Mouse (Mus musculus): ENCODE results near the gene Syngr3. TPM values are rescaled to one million over a fixed set of nuclear protein-coding genes. Genes with fewer than 3 reads are reported as not detected.
A peak's percentile ranks its signal among the peaks of the same experiment; 100 is the strongest.

Gene Syngr3
- polyA plus RNA-seq, 1 experiment from 2014 or later: 8.4 TPM

DNA sequence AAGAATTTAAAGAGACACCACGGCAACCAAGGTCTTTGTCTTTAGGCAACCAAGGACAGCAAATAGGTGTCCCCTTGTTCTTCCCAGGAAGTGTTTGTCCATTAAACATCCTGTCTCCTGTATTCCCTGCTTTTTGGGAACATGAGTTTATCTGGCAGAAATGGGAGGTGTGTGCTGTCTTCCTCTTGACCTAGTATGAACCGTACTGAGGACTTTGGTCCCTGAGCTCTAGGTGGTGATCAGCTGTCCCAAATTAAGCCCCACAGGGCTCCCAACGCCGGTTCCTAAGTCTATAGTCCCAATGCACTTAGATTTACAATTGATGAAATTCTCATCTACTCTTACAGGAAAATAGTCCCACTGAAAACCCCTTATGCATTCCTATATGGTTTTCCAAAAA, 39.0 kb downstream of the Syngr3 start:
- no peaks in the 10 kb centered on the region for H3K9me3 ChIP-seq
- WGBS: 76% methylated on average over 4 of the region's 4 CpGs
- no peaks in the 10 kb centered on the region for H3K27me3 ChIP-seq

DNA sequence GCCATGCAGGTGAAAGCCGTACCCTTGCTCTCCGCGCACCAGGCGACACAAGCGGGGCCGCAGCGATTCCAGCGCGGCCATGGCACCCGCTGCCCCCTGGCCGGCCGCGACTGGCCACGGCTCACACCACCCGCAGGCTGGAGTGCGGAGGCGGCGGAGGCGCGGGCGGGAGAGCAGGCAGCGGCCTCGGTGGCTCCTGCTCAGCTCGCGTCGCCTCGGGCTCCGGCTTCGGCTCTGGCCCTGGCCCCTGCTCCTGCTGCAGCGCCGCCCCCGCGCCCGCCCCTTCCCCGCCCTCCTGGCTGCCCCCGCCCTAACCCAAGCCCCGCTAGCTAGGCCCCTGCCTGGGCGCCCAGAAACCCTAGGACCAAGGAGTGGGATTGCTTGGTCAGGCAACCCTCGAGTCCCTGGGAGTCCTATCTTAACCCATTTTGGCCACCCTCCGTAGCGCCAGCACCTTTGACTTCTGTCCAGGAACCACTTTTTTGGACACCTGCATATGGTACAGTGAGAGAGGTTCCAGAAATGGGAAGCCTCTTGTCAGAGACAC, 39.6 kb downstream of the Syngr3 start, which contains the start of gene Slc9a3r2:
Gene Slc9a3r2 (minus strand): TSS at position 258 of the 547 bp plus-strand sequence.
- Histone ChIP-seq H3K27me3 (no peaks in the 10 kb centered on the region), H3K4me2 (replicated peaks) (peak within 1 kb of the TSS; percentile 97), H3K36me3 (no peaks in the 10 kb centered on the region), H3K27ac (peak within 1 kb of the TSS; percentile 66), H3K4me1 (peaks cover 22% of the 10 kb centered on the region), H3K9me3 (no peaks in the 10 kb centered on the region), H3K9ac (peak within 1 kb of the TSS; percentile 91), H3K4me3 (peak within 1 kb of the TSS; percentile 72)
- under 1% methylated on average over 33 of the region's 41 CpGs for WGBS
- peak; percentile 54 for ATAC-seq (ENCODE audit: insufficient number of reproducible peaks, insufficient read depth, low FRiP score, low TSS enrichment)

More for the DNA sequence above, 39.0 kb downstream of the Syngr3 start:
- Histone ChIP-seq H3K27ac (no peak overlapping the region), H3K4me1 (peaks cover 20% of the 10 kb centered on the region), H3K4me3 (peak overlapping the region; percentile 72; the same call in 1 of the 2 replicates), H3K4me2 (replicated peaks) (peak overlapping the region; percentile 97; the same call in 1 of the 2 replicates), H3K36me3 (no peaks in the 10 kb centered on the region), H3K9ac (no peak overlapping the region)
- no peak for ATAC-seq (ENCODE audit: insufficient number of reproducible peaks, insufficient read depth, low FRiP score, low TSS enrichment)

DNA sequence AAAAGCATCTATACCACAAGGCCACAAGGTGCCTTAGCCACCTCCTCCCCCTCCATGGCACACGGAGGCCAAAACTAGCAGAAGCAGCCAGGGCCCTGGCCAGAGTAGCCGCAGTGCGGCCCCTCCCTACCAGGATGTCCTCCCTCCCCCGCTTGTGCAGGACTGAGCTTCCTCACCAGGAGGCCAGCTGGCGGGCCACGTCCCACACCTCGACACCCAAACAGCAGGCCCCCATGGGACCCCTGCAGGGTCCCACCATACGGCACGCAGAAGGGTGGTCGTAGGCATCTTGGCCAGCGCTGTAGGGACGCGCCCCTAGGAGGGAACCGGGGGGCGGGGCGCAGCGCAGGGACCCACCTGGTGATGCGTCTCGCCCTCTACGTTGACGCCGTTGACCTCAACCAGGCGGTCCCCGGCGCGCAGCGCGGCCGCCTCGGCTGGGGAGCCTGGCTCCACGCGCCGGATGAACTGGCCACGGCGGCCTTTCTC, 40.1 kb downstream of the Syngr3 start:
- H3K9me3 ChIP-seq: no peaks in the 10 kb centered on the region
- no peaks in the 10 kb centered on the region for H3K36me3 ChIP-seq
- peak overlapping the region; percentile 91 for H3K9ac ChIP-seq
- ATAC-seq (ENCODE audit: insufficient number of reproducible peaks, insufficient read depth, low FRiP score, low TSS enrichment): peak; percentile 23; the same call in 1 of the 2 replicates
- WGBS: under 1% methylated on average over 35 of the region's 35 CpGs
- H3K4me2 ChIP-seq (replicated peaks): peak overlapping the region; percentile 97
- peaks cover 27% of the 10 kb centered on the region for H3K4me1 ChIP-seq
- H3K4me3 ChIP-seq: peak overlapping the region; percentile 72
- no peaks in the 10 kb centered on the region for H3K27me3 ChIP-seq
- peak overlapping the region; percentile 66 for H3K27ac ChIP-seq

DNA sequence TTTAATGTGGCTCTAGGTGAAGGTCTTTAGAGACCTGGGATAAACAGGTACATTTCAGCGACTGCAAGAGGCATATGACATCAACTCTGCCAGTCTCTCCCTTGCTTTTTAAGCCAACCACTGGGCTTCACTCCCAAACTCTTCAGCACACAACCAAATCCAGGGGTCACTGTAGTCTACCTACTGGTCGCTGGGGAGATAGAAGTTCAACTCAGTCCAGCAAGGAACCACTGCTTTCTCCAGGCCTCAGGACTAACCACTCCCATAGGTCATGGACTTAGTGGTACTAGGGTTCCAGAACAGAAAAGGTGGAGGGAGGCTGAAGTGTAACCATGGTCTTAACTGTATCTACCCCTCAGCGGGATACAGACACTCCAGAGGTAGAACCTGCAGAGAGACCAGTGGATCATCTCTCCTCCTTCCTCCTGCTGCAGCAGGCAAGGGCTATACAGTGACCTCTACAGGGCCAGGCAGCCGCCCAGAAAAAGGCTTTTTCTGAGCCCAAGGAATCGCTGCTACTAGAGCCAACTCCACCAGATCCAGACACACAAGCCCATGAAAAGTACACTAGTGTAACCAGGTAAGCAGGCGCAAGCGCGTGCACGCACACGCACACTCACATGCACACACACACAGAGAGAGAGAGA, 40.9 kb downstream of the Syngr3 start:
- Histone ChIP-seq H3K27ac (no peak overlapping the region), H3K4me3 (peak overlapping the region; percentile 72), H3K9me3 (no peaks in the 10 kb centered on the region), H3K4me1 (peaks cover 35% of the 10 kb centered on the region), H3K27me3 (no peaks in the 10 kb centered on the region), H3K9ac (peak overlapping the region; percentile 91; the same call in 1 of the 2 replicates), H3K36me3 (no peaks in the 10 kb centered on the region), H3K4me2 (replicated peaks) (peak overlapping the region; percentile 97)
- ATAC-seq (ENCODE audit: insufficient number of reproducible peaks, insufficient read depth, low FRiP score, low TSS enrichment): no peak
- WGBS: 70% methylated on average over 10 of the region's 10 CpGs

DNA sequence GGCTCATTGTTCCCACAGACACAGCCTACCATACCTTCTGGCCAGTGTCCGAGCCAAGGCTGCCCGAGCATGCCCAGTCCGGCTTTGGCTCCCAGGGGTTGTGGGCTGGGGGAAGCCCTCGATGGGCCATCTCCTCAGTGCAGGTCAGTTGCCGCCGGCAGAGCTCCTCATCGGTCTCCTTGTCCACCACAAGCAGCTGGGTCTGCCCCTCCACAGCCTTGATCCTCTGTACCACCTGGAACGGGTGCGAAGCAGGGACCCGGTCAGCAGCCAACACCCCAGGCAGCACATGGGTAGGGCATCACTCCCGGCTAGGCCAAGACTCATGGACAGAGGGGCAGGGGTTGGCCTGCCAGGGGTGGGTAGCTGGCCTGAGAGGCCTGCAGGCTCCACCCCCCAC, 42.3 kb downstream of the Syngr3 start:
- WGBS: 81% methylated on average over 11 of the region's 11 CpGs
- H3K9ac ChIP-seq: 0 out of 2 replicates have a peak overlapping the region, but pooled peaks have one; percentile 7

DNA sequence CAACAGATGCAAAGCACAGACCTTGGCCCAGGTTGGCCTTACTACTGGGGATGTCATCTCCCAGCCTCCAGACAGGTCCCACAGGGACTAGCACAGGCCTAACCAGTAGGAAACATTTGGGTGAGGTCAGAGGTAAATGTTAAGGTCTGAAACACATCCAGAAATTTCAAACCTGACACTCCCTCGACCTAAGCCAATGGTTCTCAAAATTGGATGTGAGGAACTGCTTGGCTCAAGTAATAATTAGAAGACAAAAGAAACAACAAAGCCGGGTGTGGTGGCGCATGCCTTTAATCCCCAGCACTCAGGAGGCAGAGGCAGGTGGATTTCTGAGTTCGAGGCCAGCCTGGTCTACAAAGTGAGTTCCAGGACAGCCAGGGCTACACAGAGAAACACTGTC, 43.4 kb downstream of the Syngr3 start:
- 80% methylated on average over 4 of the region's 4 CpGs for WGBS
- H3K4me2 ChIP-seq (replicated peaks): no peak overlapping the region
- ATAC-seq (ENCODE audit: insufficient number of reproducible peaks, insufficient read depth, low FRiP score, low TSS enrichment): no peak
- no peak overlapping the region for H3K9ac ChIP-seq
- no peak overlapping the region for H3K4me3 ChIP-seq
- H3K27ac ChIP-seq: no peak overlapping the region
- H3K27me3 ChIP-seq: no peaks in the 10 kb centered on the region
- H3K4me1 ChIP-seq: peaks cover 39% of the 10 kb centered on the region
- no peaks in the 10 kb centered on the region for H3K9me3 ChIP-seq
- peaks cover 7% of the 10 kb centered on the region; the same call in 1 of the 2 replicates for H3K36me3 ChIP-seq

More for the DNA sequence above, 42.3 kb downstream of the Syngr3 start:
- Histone ChIP-seq H3K27me3 (no peaks in the 10 kb centered on the region), H3K4me3 (no peak overlapping the region), H3K36me3 (no peaks in the 10 kb centered on the region), H3K4me1 (peaks cover 39% of the 10 kb centered on the region), H3K9me3 (no peaks in the 10 kb centered on the region), H3K27ac (no peak overlapping the region), H3K4me2 (replicated peaks) (no peak overlapping the region)
- no peak for ATAC-seq (ENCODE audit: insufficient number of reproducible peaks, insufficient read depth, low FRiP score, low TSS enrichment)

DNA sequence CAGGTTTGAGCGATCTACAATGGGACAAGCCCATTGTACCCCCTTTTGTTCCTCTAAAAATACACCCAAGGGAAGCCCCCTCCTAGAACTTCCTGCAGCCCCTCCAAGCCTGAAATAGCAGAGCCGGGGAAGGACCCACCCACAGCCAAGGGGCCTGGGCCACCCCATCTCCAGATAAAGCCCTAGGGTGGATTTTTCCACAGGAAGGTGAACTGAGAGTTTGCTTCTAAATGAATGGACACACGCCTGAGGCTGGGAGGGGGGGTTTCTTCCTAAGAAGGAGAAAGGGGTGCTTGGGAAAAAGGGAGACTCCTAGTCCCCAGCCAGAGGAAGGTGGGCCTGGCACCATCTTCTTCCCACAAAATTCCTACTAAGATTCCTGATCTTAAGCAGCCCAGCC, 43.8 kb downstream of the Syngr3 start:
- no peaks in the 10 kb centered on the region for H3K9me3 ChIP-seq
- ATAC-seq (ENCODE audit: insufficient number of reproducible peaks, insufficient read depth, low FRiP score, low TSS enrichment): no peak
- no peak overlapping the region for H3K4me3 ChIP-seq
- peaks cover 9% of the 10 kb centered on the region; the same call in 1 of the 2 replicates for H3K36me3 ChIP-seq
- H3K27me3 ChIP-seq: no peaks in the 10 kb centered on the region
- peaks cover 39% of the 10 kb centered on the region for H3K4me1 ChIP-seq
- H3K4me2 ChIP-seq (replicated peaks): no peak overlapping the region
- 75% methylated on average over 3 of the region's 3 CpGs for WGBS
- no peak overlapping the region for H3K9ac ChIP-seq
- no peak overlapping the region for H3K27ac ChIP-seq

DNA sequence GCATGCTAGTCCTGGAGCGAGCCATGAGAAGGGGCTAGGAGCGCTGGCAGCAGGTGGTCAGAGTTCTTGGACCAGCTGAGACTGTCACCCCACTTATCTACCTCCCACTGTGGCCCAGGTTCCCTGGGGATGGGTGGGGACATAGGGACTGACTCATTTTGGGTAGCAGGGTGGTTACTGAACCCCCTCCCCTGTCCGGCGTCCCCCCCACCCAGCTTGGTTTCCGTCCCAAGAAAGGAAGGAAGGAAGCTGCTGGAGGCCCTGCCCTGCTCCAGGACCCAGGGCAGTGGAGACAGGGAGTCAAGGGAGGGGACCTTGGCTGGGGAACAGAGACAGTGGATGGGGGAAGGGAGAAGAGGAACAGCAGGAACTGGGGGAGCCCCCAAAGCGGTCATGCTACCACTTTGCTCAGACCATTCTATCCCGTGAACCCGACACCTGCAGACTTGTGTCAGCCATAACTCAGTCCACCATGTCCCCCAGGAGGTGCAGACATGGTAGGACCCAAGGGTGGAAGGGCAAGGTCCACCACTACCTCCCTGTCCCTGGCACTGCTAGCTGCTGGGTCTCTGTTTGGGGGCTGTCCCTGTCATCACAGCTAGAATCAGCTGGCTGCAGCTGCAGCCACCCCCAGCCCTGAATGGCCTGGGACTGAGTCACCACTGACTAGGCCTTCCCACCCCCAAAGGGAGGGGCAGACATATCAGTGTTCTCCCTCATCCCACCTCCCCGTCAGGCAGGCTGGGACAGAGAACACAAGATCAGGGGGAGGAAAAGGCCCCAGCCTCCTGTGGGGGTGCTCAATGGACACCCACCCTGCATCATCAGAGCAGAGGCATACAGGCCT, 44.7 kb downstream of the Syngr3 start:
- Histone ChIP-seq H3K4me3 (no peak overlapping the region), H3K9me3 (no peaks in the 10 kb centered on the region), H3K36me3 (peaks cover 15% of the 10 kb centered on the region; the same call in 1 of the 2 replicates), H3K27ac (peak overlapping the region; percentile 84), H3K9ac (peak overlapping the region; percentile 42), H3K4me2 (replicated peaks) (no peak overlapping the region; the same call in 1 of the 2 replicates), H3K4me1 (peaks cover 41% of the 10 kb centered on the region), H3K27me3 (no peaks in the 10 kb centered on the region)
- WGBS: 74% methylated on average over 9 of the region's 9 CpGs
- no peak for ATAC-seq (ENCODE audit: insufficient number of reproducible peaks, insufficient read depth, low FRiP score, low TSS enrichment)

DNA sequence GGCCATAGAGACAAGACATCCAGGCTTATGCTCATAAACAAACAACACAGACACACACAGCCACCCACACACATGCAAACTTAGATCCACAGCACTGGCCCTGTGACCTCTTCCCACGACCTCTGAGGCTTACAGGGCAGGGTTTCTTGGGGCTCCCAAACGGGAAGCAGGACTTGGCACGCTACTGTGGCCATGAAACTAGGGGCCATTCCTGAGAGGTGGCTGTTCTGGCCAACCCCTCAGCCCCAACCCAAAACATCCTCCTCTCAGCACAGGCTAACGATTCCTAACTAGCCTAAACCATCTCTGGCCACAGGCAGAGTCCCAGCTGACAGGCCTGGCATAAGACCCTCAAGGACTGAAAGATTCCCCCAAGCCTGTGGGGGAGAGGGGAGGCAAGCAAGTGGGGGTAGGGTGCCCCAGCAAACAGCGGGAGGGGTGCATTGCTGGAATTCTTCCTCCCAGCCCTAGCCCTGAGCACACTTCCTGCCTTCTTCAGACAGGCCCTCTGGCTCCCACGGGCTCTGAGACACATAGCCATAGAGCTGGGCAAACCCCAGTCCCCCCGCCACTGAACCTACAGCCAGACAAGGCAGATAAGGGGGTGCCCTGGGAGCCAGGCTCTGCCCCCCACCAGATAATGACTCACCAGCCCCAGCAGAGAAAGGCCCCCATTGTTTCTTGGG, 45.6 kb downstream of the Syngr3 start:
- H3K4me2 ChIP-seq (replicated peaks): no peak overlapping the region; the same call in 1 of the 2 replicates
- WGBS: 25% methylated on average over 7 of the region's 7 CpGs
- H3K27me3 ChIP-seq: no peaks in the 10 kb centered on the region
- peak overlapping the region; percentile 84 for H3K27ac ChIP-seq
- peaks cover 15% of the 10 kb centered on the region; the same call in 1 of the 2 replicates for H3K36me3 ChIP-seq
- H3K4me3 ChIP-seq: no peak overlapping the region
- H3K9me3 ChIP-seq: no peaks in the 10 kb centered on the region
- H3K9ac ChIP-seq: peak overlapping the region; percentile 42
- peaks cover 46% of the 10 kb centered on the region for H3K4me1 ChIP-seq
- no peak for ATAC-seq (ENCODE audit: insufficient number of reproducible peaks, insufficient read depth, low FRiP score, low TSS enrichment)

DNA sequence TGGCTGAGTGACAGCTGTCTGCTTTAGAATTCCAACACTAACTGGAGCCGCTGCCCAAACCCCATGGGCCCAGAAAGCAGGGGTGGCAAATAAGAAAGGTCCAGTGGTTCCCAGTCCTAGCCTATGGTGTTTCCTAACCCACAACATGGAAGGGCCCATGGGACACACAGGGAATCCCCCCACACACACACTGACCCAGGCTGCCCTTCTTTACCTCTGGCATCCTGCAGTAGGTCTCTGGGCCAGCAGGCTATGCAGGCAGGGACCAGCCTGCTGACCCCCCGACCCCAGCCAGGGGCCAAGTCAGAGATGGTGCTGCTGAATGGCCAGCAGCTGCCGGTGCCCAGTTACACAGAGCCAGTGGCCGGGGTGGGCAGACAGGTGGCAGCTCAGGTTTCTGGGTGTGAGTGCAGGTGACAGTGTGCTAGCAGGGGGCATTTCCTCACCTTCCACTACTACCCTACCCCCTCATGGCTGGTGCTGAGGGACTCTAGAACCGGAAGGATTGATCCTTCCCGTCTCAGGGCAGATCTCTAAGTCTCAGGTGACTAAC, 46.9 kb downstream of the Syngr3 start:
- 44% methylated on average over 6 of the region's 6 CpGs for WGBS
- no peaks in the 10 kb centered on the region for H3K9me3 ChIP-seq
- no peak overlapping the region for H3K9ac ChIP-seq
- H3K27ac ChIP-seq: no peak overlapping the region
- H3K4me3 ChIP-seq: no peak overlapping the region
- ATAC-seq (ENCODE audit: insufficient number of reproducible peaks, insufficient read depth, low FRiP score, low TSS enrichment): no peak
- no peaks in the 10 kb centered on the region for H3K27me3 ChIP-seq
- H3K4me1 ChIP-seq: peaks cover 50% of the 10 kb centered on the region
- no peak overlapping the region for H3K4me2 ChIP-seq (replicated peaks)
- peaks cover 15% of the 10 kb centered on the region; the same call in 1 of the 2 replicates for H3K36me3 ChIP-seq

DNA sequence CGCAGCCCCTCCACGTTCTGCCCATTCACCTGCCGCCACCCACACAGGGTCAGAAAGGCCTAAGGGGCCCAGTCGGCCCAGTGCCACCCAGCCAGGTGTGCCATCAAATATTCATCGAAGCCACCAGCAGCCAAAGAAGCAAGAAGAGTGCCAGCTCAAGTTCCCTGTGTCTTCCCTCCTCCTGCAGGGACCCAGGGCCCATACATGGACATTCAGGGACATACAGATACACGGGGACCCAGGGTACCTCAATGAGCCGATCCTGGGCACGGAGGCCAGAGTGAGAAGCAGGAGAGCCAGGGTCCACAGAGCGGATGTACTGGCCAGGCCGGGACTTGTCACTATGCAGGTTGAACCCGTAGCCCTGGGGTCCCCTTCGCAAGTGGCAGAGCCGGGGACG, 47.8 kb downstream of the Syngr3 start:
- WGBS: 92% methylated on average over 14 of the region's 14 CpGs
- Histone ChIP-seq H3K4me2 (replicated peaks) (no peak overlapping the region), H3K27ac (no peak overlapping the region), H3K4me1 (peaks cover 43% of the 10 kb centered on the region), H3K4me3 (no peak overlapping the region), H3K27me3 (no peaks in the 10 kb centered on the region), H3K9me3 (no peaks in the 10 kb centered on the region), H3K36me3 (peaks cover 15% of the 10 kb centered on the region; the same call in 1 of the 2 replicates), H3K9ac (no peak overlapping the region)
- ATAC-seq (ENCODE audit: insufficient number of reproducible peaks, insufficient read depth, low FRiP score, low TSS enrichment): no peak

Data from embryonic facial prominence, embryonic 12.5 days (tissue).